Mouse (Mus musculus) v-Abl transformed pro-B cells (cell line): ENCODE data around the gene Fam13c.

Experiments
- in situ Hi-C, 2 experiments: fragments of 400-800 bp; cut with MboI; formaldehyde crosslinking; loops; one replicate each; pipeline ENCODE4 v1.15.1; 2025; ENCODE audit not compliant: unreplicated experiment in 2 of 2

Gene Fam13c

GRCm38 (mm10) chr10:70598516-70599125, 158.3 kb downstream of the Fam13c start:
- in situ Hi-C loops = no loop called here

DNA sequence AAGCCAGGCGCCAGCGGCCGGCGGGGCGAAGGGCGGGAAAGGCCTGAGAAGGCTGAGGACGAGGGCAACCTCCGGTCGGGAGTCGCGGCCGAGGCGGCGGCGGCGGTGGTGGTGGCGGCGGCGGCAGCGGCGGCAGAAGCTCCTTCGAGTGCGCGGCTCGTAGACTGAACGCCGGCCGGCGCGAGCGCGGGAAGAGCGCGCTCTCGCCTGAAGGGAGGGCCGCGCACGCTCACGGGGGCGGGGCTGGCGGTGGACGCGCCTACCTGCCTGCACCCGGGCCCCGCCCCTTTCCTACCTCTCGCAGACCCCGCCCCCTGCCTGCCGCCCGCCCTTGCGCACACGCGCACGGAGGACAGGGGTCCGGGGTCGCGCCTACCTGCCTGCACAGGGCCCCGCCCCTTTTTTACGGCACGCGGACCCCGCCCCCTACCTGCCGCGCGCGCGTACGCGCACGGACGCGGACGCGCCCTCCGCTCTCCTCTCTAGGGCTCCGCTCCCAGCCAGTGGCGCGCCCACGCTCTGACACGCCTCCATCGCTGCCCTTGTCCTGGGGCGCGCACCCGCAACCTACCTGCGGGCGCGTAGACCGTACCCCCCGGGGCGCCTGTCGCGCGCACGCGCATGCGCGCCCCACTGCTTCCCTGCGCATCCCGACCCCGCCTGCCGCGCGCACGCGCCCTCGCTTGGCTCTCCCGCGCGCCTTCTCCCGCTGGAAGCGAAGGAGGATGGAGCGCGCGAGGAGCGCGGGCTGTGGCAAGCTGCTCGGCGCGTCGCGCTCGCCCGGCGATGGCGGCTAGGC, 159.0 kb downstream of the Fam13c start:
- in situ Hi-C loops = no loop called here

DNA sequence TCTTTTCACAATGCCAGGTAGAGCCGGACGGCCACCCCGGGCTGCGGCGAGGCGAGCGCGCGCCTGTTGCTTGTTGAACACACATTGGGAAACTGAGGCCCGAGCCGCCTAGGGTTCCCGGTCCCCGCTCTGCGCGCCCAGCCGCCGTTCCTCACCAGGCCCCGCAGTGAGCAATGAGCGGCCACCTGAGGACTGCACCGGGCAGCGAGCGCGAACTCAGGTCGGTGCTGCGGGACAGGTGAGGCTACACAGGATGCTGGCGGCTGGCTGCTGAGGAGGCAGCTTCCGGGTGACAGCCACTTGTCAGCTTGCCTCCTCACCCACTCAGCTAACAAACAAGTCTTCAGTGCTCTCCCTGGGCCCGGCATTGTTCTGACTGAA, 159.6 kb downstream of the Fam13c start:
- in situ Hi-C loops = no loop called here
